Mouse (Mus musculus) frontal cortex, adult 2 months (tissue): Measurements from ENCODE around the gene Gprin3. TPM values are rescaled to one million over a fixed set of nuclear protein-coding genes. Genes with fewer than 3 reads are reported as not detected.
"Not testable (repeated sequence)": the region's sequence is repeated elsewhere in the genome, so short reads cannot be mapped to it uniquely, and the experiment has no call there.

ENCODE experiments used
- DNase-seq, 2 experiments: peaks; one replicate each; pipeline ENCODE4 v3.0.0; 2022; ENCODE audit warnings: low spot score in 1 of 2; ENCODE audit errors: extremely low spot score in 1 of 2
- polyA plus RNA-seq: library from polyadenylated mRNA; depleted of rRNA; stranded (reverse); fragments of >200 nt; gene quantifications from 2 replicates; pipeline ENCODE4 v1.2.3, GENCODE M21; 2012; rRNA removed

The Gprin3 gene
- polyA plus RNA-seq, 1 experiment, result 1.1 TPM

DNA sequence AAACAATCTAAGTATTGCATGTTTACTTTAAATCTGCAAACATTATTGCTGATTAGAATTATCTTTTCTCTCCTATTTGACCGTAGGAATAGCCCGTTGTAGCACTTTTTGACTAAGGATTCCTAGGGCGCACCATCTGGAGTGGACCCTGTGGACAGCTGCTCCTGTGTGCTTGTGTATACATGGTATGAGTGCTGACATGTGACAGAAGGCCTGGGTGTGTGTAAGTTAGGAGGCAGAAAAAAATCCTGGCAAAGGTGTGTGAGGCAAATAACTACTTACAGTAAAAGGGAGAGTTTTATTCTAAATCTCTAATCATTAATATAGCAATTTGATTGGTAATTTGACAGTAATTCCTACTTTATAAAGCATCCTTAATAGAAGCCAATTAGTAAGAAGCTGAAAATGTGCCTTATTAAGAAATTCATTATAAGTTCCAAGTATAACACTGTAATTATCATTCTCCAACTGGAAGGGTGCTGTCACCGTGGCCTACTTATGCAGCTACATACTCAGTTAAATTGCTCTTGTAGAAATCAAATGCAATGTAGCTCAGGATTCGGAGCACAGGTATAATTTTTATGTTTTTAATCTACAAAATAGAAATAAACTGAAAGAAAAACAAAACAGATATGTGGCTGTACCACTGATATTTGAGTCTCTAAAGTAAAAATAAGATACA, 74.8 kb downstream of the Gprin3 start:
- DNase-seq, result no peak

GRCm38 (mm10) chr6:59348673-59349072, 77.4 kb downstream of the Gprin3 start:
- DNase-seq, result no peak

- DNase-seq, result no peak
These were observed 84.9 kb downstream of the Gprin3 start for GRCm38 (mm10) chr6:59341146-59341545.

DNA sequence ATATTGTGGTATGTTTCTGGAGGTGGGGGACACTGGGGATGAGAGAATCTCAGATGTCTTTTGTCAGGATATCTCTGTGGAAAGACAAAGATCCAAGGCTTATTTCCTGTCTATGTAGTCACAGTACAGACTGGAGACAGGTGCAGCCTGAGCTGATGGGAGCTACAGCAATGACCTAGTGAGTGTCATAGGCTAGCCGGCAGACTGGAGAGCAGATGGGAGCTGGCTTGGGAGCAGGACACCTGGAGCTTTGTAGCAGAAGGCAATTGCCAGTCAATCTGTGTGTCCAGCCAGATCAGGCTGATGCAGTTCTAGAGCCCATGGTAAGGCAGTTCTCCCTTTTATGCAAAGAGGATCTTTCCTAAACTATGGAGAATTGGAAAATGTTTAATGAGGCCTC, 97.8 kb downstream of the Gprin3 start:
- no peak for DNase-seq

DNA sequence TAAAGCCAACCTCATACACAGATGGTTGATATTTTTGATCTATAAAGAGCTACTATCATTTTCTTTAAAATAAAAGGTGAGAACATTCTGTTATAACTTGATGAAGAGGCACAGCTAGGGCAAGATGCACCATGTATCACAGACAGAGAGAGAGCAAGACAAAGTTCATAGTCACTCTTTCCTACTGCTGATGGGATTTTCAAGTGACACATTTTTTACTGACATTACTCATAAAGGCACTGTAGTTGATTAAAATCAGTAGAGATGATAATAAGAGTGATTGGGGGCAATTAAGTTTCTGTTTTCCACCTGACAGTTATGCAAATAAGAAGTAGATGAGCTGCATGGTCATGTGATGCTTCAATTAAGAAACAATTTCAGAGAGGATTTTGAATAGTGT, 110.2 kb downstream of the Gprin3 start:
- no peak for DNase-seq

DNA sequence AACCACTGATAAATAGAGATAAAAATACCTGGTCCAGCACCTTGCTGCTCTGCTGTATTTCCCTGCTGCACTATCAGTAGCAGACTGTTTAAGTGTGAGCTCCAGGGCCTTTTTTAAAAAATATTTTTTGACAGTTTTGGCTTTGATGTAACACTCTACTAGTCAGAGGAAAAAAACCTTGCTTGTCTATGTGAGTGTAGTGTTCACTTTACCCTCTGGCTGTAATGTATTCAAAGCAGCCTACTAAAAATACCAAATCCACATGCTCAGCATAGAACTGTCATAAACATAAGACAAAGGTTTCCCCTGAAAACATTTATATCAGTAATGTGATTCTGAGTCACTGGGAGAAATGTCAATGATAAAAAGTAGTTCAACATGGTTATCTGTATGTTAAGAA, 111.0 kb downstream of the Gprin3 start:
- peak in 1 of 2 experiments; percentile 15 for DNase-seq

- no peak for DNase-seq
These were observed 112.9 kb downstream of the Gprin3 start for GRCm38 (mm10) chr6:59313162-59313561.

DNA sequence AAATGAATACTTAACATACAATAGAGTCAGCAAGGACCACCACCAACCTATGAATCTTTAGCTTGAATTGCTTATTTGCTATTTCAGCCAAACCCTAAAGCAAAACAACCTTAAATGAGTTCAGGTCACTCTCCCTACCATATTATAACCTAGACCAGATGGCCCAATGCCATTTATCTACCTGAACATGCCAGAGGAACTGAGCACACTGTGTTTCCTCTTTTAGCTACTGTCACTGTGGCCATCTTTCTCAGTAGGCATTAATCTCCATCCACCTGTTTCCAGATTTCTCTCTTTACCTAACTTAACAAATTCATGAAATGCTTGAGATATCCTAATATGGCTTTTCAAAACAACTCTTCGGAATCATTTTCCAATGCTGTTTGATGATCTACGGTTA, 114.9 kb downstream of the Gprin3 start:
- no peak for DNase-seq

DNA sequence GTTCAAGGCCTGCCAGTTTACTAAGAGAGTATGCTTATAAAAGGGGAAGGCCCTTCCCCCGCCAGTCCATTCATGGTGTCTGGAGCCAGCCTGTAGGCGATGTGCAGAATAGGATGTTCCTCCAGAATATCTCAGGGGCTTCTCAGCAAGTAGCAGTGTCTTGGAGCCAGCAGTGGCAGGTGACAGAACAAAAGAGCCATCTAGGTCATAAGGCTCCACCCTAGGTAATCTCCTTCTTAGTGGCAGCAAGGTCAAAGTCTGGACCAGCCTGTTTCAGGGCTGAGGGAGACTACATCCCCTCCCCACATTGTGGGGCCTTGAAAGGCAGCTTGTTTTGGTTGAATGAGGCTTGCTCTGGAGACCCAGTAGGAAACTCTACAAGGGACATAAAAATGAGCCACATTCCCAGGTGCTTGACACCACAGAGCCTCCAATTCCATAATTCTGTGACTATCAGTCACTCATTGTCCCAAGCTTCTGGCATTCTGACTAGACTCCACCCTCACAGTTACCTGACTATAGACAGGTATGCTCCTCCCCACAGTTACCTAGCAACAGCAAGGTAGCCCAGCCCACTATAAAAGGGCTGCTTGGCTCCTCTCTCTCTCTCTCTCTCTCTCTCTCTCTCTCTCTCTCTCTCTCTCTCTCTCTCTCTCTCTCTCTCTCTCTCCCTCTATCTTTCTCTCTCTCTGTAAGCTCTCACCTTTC, 121.7 kb downstream of the Gprin3 start:
- DNase-seq, result not testable (repeated sequence)

DNA sequence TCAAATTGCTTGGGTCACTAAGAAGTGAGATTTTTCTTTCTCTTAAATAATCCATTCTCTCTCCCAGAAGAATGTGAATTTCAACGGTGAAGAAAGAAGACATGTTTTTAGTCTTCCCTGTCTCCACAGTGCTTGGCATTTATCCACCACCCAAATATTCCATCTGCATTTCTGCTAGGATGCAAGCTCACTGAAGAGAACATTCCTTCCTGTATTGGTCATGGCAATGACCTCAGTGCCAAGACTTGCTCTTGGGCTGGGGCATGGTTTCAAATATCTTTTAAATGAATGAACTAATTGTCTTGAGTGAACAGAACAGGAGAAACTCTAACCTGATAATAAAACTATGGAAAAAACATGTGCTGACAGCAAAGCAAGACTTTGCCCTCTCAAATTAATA, 123.1 kb downstream of the Gprin3 start:
- no peak for DNase-seq

Other genes with a start within 250 kb of the Gprin3 start
- gene Tigd2, start 217.4 kb downstream of the Gprin3 start, polyA plus RNA-seq, result 5.0 and 5.4 TPM in 2 replicates